Mouse (Mus musculus) large intestine, adult 2 months (tissue): ENCODE measurements around the gene Rps6ka4. TPM values are rescaled to one million over a fixed set of nuclear protein-coding genes. Genes with fewer than 3 reads are reported as not detected.

Experiments
- DNase-seq: peaks from one replicate; pipeline ENCODE4 v3.0.0-alpha.2; 2012; ENCODE audit warnings: low read depth, low spot score
- WGBS: fragments of 180-500 bp; shearing (Covaris S2); methylation state at CpG from one replicate; pipeline ENCODE4 v1.1.7; 2018; 5-methylcytosine and 5-hydroxymethylcytosine counted together
- polyA plus RNA-seq: library from polyadenylated mRNA; depleted of rRNA; stranded (reverse); fragments of >200 nt; gene quantifications from 2 replicates; pipeline ENCODE4 v1.2.3, GENCODE M21; 2012; rRNA removed

Gene Rps6ka4
- polyA plus RNA-seq, 1 experiment: 25.1 TPM

DNA sequence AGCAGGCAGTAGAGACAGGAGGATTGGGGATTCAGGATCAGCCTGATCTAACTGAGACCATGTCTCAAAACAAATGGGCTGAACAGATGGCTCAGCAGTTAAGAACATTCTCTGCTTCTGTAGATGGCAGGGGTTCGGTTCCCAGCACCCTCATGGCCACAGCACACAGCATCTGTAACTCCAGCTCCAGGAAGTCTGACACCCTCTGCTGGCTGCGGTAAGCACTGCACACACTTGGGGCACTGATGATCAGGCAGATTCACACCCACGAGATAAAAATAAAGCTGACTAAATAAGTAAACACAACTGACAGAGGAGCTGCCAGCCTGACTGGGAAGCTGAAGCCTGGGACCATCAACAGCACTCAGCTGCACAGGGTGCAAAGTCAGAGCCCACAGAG is 25.5 kb downstream of the Rps6ka4 start:
- no peak for DNase-seq
- WGBS: 75% methylated on average over 3 of the region's 3 CpGs

- WGBS: 52% methylated on average over 4 of the region's 4 CpGs
- no peak for DNase-seq
Measured at GRCm38 (mm10) chr19:6814366-6814765, 26.1 kb downstream of the Rps6ka4 start.

Other genes starting within 250 kb of the Rps6ka4 start
- gene Ccdc88b, start 17.6 kb upstream of the Rps6ka4 start, polyA plus RNA-seq: 6.7 and 11.6 TPM in 2 replicates
- gene Trmt112, start 69.1 kb upstream of the Rps6ka4 start, polyA plus RNA-seq: 79.9 and 88.6 TPM in 2 replicates
- gene Prdx5, start 69.5 kb upstream of the Rps6ka4 start, polyA plus RNA-seq: 177 and 243 TPM in 2 replicates
- gene Esrra, start 81.2 kb upstream of the Rps6ka4 start, polyA plus RNA-seq: 175 and 234 TPM in 2 replicates
- 0.19 TPM in 1 of 2 replicates, not detected in the other for gene Catsperz, start 84.7 kb upstream of the Rps6ka4 start, polyA plus RNA-seq
- gene Kcnk4, start 93.9 kb upstream of the Rps6ka4 start, polyA plus RNA-seq: not detected in 2 replicates
- 78.2 and 105 TPM in 2 replicates for gene Bad, start 101.2 kb upstream of the Rps6ka4 start, polyA plus RNA-seq
- gene Gpr137, start 101.8 kb upstream of the Rps6ka4 start, polyA plus RNA-seq: 63.3 and 70.7 TPM in 2 replicates
- gene Ppp1r14b, start 134.3 kb upstream of the Rps6ka4 start, polyA plus RNA-seq: 98.4 and 98.9 TPM in 2 replicates
- gene Plcb3, start 135.8 kb upstream of the Rps6ka4 start, polyA plus RNA-seq: 383 and 614 TPM in 2 replicates
- 63.9 and 76.9 TPM in 2 replicates for gene Fkbp2, start 139.9 kb upstream of the Rps6ka4 start, polyA plus RNA-seq
- gene Vegfb, start 147.0 kb upstream of the Rps6ka4 start, polyA plus RNA-seq: 17.2 and 17.5 TPM in 2 replicates
- gene Dnajc4, start 151.9 kb upstream of the Rps6ka4 start, polyA plus RNA-seq: 44.6 and 46.9 TPM in 2 replicates
- 59.3 and 68.1 TPM in 2 replicates for gene Nudt22, start 155.5 kb upstream of the Rps6ka4 start, polyA plus RNA-seq
- 10.0 and 11.4 TPM in 2 replicates for gene Trpt1, start 155.5 kb upstream of the Rps6ka4 start, polyA plus RNA-seq
- gene Fermt3, start 178.8 kb upstream of the Rps6ka4 start, polyA plus RNA-seq: 17.3 and 20.1 TPM in 2 replicates
- gene Stip1, start 199.3 kb upstream of the Rps6ka4 start, polyA plus RNA-seq: 43.9 and 51.2 TPM in 2 replicates
- 19.2 and 22.4 TPM in 2 replicates for gene Macrod1, start 216.2 kb upstream of the Rps6ka4 start, polyA plus RNA-seq